Mouse (Mus musculus) right cerebral cortex, adult 2 months (tissue): ENCODE measurements around the gene Stard13.

Experiments
- DNase-seq, 2 experiments: peaks; one replicate each; pipeline ENCODE4 v3.0.0; 2021 to 2022; ENCODE audit warnings: low spot score in 2 of 2

Gene Stard13

DNA sequence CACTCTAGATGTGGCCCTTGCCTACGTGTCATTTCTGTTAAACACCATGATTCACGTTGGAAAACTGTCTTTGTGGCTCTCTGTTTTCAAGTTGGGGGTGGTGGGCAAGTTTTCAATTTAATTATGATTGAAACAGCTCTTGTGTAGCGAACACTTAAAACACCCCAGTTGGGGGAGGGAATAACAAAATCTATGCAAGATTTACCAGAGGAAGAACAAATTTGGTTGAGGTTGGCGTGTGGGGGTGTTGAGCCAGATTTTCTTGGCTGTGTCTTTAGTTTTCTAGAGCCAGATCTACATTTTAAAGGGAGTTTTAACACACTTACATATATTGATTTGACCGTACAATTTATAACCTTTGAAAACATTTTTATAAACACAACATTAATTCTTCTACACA lies 173.9 kb downstream of the Stard13 start:
- DNase-seq = peak; percentile 65 to 67

DNA sequence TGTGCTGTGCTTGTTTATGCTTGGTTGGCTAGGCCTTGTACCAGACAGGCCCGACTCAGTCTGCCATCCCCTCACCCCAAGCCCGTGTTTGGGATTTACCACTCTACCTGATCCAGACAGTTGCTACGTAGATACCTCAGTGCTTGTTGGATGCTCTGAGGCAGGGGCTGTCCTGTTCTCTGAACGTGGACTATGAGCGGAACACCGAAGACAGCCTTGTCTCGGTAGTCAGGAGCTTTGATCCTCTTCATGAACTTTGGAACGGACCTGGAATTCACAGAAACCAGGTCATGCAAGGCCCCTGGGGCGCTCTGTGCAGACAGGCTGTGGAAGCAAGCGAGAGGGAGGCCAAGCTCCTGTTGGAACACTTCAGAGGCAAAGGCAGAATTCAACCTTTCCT lies 174.3 kb downstream of the Stard13 start:
- DNase-seq = no peak

DNA sequence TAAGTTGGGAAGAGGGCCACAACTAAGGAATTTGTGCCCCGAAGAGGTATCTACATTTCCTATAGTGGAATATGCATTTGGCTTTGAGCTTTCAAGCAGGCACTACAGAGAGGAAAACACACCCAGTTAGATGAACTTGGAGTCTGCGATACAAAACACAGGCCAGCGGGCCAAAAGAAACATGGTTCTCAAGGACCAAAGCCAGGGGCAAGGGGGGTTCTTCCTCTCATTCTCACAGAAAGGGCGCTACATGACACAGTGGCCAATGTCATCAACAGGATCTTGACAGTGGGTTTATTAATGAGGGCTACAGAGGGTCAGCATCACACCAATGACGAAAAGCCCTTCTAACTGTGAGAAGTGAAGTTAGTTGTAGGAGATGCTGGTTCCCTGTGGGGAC lies 175.9 kb downstream of the Stard13 start:
- DNase-seq = no peak

DNA sequence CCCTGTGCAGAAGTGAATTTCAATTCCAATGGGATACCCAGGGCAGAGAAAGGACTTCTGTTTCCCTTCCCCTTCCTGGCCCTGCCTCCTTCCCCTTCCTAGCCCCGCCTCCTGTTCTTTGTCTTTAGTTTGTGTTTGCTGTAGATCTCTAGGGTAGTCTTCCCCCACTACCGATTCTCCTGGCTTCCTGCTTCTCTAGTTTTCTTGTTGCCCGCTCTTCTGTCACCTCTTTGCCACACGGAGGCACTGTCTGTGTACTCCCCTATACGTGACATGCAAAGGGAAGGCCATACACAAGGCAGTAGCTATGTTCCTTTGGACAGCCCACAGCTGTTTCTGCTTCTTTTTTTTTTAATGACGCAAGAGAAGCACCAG lies 176.7 kb downstream of the Stard13 start:
- DNase-seq = no peak

DNA sequence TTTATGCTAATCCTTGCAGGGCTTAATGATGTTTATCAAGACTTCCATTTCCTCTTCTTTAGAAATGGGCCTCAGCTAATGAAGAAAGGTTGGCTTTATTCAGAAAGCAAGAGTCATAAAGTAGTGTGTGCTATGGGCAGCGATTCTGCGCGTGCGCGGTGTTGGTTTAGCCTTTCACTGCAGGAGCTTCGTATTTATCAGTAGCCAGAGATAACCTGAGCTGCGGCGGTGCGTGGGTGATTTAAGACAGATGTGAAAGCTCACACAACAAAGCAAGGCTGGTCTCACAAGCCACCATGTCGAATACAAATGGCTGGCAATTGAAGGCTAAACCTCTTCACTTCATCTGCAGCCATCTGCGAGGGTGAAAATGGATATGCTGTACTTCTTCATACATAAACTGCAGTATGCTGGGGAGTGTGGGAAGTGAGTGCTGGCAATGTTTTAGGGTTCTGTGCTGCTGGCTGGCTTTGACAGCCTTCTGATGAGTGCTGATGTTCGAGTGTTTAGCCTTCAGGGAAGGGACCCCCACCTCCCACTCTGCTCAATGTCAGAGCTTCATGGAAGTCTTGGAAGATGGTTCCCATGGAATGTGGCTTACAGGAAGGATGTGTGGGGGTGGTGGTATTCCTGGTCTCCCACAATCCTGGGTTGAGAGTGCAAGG lies 177.2 kb downstream of the Stard13 start:
- no peak for DNase-seq

DNA sequence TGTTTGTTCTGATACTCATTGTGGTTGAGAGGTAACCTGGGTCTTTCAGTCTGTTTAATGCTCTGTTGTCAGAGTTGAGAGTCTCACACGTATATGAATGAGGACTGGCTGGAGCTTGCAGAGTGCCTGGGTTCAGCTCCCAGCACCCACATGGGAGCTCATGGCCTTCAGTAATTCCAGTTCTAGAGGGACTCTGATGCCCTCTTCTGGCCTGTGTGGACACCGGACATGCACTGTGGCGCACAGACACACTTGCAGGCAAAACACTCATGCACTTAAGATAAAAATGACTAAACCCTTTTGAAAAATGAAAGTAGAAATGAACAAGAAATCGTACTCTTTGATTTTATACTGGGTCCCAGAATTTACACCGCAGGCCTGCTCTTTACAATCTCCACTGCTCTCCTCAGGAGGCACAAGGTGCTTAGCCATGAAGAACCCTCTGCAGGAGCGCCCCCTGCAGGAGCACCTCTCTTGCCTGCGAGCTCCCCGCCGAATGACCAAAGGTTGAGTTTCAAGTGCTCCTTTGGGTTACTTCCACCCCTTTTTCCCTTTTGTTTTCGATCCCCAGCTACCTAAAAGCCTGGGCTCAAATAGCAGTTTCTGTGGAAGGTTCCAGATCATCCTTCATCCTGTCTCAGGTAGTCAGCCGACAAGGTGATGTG lies 178.1 kb downstream of the Stard13 start:
- no peak for DNase-seq

DNA sequence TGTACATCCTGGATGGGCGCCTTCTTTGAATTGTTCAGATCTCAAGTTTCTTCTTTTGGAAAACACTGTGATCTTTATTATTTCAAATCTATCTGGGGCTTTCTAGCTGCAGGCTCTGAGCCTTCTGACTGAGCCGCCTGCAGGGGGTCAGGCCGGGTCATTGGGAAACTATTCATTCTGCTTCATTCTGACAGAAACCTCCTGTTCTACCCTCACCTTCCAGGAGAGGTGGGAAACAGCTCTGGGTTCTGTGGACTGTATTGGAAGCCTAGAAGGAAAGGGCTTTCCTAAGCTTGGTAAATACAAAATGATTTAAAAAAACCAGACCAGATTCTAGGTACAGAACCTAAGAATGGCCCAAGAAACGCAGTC lies 178.9 kb downstream of the Stard13 start:
- DNase-seq = no peak

DNA sequence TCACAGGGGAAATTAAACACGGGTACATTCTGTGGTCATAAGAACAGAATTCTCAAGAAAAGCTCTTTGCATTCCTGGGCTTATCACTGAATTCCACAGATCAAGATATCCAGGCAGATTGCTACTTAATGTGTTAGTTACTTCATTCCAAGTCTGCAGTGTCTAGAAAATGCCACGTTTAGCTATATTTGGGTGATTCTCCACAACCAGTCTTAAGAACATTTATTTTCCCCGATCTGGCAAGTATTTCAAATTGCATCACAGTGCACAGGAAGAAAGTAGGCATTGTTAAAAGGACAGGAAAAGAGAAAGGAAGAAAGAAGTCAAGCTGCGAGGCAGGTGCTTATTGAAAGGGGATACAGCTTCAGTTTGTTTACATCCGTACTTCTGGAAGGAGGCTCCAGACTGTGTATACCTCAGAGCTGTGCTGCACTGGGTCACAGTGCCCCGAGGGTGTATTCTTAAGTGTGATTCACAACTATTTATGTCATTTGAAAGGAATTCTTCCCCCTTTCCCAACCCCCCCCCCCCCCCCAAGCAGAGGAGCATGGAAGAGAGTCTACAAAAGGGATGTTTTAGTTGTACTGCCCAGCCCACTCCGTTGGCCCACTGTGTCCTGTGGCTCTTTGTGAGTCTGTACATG lies 179.4 kb downstream of the Stard13 start:
- DNase-seq = no peak

DNA sequence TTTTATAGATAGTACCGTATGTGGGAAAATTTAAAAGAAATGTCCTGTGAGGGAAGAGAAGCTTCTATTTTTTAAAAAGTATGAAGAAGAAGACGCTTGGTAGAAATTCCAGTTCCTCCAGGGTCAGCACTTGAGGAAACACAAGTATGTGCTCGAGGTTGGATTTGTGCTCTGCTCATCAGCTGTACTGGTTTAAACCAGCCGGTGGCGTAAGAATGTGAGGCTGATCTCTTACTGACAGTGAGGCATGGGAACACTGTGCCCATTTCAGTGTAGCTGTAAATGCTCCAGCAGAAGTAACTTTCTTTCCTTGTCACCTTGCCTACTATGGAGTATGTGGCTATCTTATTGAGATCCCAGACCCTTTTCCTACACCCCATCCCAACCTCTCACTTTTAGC lies 180.4 kb downstream of the Stard13 start:
- DNase-seq = no peak

DNA sequence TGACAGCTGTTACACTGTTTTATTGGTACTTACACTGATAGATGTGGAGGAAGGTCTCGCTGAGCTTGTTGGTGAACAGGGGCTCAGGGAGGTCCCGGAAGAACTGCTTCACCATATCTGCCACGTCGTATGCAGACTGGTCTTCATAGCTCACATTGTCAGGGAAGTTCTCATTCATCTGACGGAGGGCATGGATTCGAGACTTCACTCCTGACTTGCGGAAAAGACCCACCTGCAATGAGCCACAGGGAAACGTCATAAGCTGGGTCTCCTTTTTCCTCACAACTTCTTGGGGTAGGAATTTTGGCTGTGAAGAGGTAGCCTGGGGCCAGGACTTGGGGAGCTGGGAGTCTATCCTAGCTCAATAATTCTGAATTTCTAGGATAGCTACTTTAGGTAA lies 181.3 kb downstream of the Stard13 start:
- DNase-seq = no peak

DNA sequence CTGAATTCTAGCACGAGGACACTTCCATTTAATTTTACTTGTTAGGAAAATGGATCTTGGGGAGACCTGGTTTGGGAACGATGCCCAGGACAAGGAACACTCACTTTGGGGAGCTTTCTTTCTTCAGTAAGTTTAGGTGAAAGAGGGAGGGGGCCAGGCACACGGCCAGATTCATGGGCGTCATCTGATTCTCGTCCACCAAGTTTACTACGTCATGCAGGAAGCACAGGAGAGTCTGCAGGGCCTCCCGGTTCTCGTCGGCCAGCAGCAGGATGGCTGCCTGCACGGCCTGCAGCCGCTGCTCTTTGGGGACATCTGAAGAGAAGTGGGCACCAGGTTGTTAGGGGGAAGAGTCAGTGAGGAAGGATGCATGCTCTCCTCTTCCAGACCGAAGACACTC lies 186.1 kb downstream of the Stard13 start:
- no peak for DNase-seq

DNA sequence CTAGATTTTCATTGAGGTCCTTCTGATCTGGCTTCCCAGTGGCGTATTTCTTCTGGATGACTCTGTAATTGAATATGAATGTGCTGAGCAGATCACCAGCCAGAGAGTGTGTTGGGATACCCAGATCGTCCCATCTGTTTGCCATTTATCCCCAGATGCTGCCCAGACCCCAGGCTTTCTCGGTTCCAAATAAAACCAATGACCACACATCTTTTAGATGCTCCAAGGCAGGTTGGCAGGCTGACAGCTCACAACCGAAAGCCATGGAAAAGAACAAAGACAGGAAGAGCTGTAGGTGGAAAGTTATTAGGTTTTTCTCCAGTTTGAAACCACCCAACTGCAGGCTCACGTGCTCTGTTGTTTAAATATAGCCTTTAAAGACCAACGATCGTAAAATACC lies 186.7 kb downstream of the Stard13 start:
- DNase-seq = no peak

DNA sequence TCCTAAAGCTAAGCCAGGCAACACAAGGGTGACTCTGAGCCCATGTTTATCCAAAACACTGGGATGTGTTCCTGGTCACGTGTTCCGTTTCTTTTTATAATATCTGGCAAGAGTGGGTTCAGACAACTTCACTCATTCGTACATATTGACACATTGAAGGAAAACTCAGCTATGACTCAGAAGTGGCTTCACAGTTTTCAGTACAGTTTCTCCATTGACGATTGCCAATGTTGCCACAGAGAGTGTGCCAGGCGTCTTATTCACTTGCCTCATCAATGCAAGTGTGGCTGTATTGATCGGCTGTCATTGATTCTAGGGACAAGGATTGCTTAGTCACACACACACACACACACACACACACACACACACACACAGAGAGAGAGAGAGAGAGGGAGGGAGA lies 187.5 kb downstream of the Stard13 start:
- DNase-seq = no peak

DNA sequence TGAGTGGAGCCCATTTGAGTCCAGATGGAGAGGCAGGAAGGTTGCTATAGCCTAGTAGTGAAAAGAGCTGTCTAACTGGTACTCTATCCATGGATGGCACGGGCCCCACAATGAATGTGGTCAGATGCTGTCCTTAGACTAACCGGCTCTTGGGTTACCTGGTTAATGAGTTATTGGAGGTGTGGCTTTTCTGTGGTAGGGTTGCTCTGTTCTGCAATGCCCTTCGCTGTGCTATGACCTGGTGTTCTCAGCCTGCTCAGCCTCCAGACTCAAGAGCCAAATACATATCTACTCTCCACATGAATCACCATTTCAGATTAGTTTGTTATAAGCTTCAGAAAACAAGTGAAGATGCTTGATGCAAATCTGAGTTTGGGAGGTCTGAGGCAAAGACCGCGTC lies 190.7 kb downstream of the Stard13 start:
- no peak for DNase-seq

DNA sequence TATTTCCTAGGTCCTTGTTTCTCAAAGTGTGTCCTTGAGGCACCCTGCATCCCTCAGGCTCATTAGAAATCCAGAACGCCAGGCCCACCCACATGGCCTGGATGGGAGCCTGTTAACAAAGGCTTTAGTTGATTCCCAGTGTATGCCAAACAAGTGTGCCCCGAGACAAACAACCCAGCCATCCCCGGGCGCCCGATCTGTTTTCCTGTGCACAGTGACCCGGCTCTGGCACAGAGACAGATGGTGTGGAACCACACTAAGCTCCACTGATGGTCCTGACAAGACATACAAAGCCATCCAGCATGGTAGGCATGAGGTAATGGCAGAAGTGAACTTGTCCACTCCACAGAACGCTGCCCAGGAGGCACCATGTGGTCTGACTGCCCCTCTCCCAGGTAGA lies 195.8 kb downstream of the Stard13 start:
- DNase-seq = no peak

DNA sequence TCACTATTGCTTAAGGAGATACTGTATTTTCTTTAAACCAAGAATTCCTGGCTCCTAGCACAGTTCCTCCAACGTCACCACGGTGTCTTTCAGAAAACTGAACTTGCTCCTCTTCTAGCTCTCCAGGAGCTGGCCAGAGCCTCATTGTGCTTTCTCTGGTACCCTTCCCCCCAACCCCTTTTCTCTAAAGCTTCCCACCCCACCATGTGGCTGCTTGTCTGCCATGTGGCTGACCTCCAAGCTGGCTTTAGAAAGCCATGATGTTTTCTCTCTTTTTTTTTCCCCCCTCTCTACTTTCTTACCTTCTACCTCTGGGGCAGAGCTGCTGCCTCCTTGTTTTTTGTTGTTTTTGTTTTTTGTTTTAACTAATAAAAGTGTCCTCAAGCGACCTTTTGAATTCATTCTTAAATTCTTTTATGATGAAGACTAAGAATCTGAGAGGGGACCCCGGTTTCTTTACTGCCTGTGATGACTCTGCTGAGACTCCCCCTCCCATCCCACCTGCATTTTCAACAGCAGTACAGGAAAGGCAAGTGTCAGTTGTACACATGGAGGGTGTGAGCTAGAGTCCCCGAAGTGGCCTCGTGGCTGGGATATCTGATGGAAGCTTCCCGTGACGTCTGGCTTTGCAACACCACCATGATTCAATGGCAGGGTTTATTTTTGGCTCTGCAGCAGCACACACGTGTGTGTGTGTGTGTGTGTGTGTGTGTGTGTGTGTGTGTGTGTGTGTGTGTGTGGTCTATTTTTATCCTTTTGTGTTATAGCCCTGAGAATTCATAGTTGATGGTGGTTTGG lies 198.7 kb downstream of the Stard13 start:
- no peak for DNase-seq

DNA sequence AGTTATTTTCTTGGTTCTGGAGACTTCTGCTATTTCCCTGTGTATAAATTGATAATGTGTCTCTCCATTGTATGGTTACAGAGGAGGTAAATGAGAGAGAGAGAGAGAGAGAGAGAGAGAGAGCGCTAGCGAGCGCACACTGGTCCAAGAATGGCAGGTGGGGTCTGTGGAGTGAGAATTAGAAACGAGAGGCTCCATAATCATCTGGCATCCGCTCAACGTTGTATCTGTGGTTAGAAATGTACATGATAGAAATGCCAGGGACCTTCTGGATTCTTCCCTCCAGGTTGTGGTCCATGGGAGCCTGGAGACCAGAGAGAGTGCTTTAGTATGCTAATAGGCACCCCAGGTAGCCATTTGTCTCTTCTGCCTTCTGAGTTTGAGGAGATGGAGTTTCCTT lies 204.7 kb downstream of the Stard13 start:
- no peak for DNase-seq

DNA sequence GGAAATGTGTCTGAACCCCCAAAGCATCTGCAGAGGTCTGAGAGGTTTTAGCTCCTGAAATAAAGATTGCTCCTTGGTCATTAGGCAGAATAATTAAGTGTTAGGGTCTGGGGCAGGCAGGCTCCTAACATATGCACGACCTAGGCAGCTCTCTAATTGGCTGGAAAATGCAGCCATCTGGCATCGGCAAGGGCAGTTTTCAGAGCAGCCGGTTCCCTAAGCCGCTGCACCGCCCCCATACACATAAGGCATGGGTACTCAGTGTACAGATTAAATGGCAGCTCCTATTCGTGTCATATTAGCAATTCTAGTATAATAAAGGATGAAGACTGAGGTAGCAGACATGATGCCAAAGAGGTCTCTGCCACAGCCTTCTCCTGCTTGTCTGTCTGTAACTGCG lies 206.5 kb downstream of the Stard13 start:
- DNase-seq = no peak

DNA sequence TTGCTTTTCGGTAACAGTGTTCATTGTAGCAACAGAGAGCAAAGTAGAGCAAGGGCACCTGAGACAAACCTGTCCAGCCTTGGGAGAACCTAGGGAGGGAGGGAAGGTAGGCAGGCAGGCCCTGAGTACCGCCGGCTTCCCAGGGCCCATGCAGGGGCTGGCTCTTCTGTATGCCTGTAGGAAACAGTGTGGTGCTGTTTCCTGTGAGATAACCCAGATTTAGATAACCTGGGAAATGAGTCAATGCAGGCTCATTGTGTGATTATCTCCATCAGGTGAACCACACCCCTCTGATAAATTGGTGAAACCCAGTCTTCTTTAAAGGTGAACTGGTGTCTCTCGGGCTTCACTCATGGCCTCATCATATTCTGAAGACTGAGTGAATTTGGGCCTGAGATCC lies 207.6 kb downstream of the Stard13 start:
- no peak for DNase-seq

DNA sequence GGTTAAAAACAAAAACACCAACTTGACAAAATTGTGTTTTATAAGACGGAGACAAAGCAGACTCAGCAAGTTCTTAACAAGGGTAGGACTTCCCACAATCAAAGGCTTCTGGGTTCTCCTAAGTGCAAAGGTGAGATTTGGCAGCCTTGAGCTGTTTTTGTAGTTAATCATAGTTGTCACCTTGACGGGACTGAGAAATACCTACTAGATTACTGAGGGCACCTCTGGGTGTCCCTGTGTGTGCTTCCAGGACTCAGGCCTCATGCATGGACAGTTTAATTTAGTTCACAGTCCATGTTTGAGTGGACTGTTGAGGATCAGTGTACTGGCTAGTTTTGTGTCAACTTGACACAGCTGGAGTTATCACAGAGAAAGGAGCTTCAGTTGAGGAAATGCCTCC lies 209.2 kb downstream of the Stard13 start:
- DNase-seq = no peak

DNA sequence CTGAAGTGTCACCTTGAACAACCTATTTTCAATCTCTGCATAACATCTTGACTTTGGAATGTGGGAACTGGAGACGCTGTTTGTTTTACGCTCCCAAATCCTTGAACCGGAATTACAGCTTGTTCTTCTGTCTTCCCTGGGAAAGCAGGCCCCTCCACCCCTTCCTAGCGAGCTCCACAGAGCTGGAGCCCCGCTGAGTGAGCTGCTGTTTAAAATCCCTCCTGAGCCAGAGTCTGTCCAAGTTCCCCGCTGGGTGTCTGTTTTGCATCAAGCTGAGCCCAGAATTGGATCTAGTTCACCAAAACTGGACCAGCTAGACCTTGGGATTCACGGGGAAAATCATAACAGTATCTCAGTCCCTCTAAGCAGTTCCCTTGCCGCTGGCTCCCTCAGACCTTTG lies 210.2 kb downstream of the Stard13 start:
- peak; percentile 33 to 50 for DNase-seq

DNA sequence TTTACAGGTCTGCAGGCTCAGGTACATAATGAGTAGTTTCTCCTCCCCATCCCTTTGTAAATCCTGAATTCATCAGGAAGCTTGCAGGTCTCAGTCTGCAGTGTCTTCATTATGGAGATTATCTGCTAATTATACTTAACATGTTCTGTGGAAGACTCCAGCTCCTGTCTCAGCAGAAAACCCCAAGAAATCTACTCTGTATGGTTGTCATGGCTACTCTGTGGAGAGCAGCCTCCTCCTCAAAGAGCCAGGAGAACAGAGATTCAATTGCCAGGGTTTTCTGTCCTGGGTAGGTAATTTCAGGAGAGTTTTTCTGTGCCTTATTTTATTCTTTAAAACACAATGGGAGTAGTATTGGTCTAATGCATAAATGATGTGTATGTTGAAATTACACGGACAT lies 210.7 kb downstream of the Stard13 start:
- DNase-seq = no peak

DNA sequence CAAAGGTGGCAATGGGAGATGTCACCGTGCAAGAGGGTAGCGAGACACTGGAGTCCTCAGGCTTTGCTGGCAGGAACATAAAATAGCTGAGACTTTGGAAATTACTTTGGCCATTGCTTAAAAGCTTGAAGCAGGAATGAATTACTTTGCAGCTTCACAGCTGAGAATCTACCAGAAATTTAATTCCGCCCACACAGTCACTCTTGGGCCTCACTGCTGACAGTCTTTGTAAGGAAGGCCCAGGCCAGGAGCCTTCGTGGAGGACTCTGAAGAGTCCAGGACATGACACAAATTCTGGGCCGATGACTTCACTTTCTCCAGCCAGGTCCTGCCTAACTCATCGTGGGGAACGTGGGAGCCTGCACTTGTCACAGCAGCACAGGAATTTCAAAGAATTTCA lies 211.6 kb downstream of the Stard13 start:
- DNase-seq = peak; percentile 33 to 36
